Mouse (Mus musculus) intestine, embryonic 16.5 days (tissue): ENCODE measurements around the gene Hoxa11. TPM values are rescaled to one million over a fixed set of nuclear protein-coding genes. Genes with fewer than 3 reads are reported as not detected.

ENCODE experiments used
- ATAC-seq: fragments of 200-750 bp; cut with Nextera tagmentation; 2 replicates; pipeline ENCODE4 v1.8.0; 2017; ENCODE audit warnings: moderate TSS enrichment, moderate library complexity
- H3K27ac ChIP-seq: fragments of 300-500 bp; sonication (generic); 2 replicates; pipeline ENCODE4 v1.5.1; 2014; ENCODE audit warnings: mild to moderate bottlenecking, low read length
- H3K27me3 ChIP-seq: fragments of 300-500 bp; sonication (generic); replicated peaks from 2 replicates; pipeline ENCODE4 v1.6.1; 2014; ENCODE audit warnings: low read length, control low read depth, mixed read lengths; ENCODE audit not compliant: control insufficient read depth, insufficient read depth
- H3K36me3 ChIP-seq: fragments of 300-500 bp; sonication (generic); 2 replicates; pipeline ENCODE4 v1.6.1; 2014; ENCODE audit warnings: low read length, control low read depth; ENCODE audit not compliant: control insufficient read depth, insufficient read depth
- H3K4me1 ChIP-seq: fragments of 300-500 bp; sonication (generic); 2 replicates; pipeline ENCODE4 v1.6.1; 2014; ENCODE audit warnings: low read length, control low read depth, mixed read lengths; ENCODE audit not compliant: control insufficient read depth, insufficient read depth
- H3K4me2 ChIP-seq: fragments of 300-500 bp; sonication (generic); 2 replicates; pipeline ENCODE4 v1.6.1; 2014; ENCODE audit warnings: low read depth, low read length, control low read depth
- H3K4me3 ChIP-seq: fragments of 300-500 bp; sonication (generic); 2 replicates; pipeline ENCODE4 v1.5.1; 2014; ENCODE audit warnings: mild to moderate bottlenecking, low read length
- H3K9ac ChIP-seq: fragments of 300-500 bp; sonication (generic); 2 replicates; pipeline ENCODE4 v1.6.1; 2014; ENCODE audit warnings: low read depth, low read length
- H3K9me3 ChIP-seq: fragments of 300-500 bp; sonication (generic); 2 replicates; pipeline ENCODE4 v1.6.1; 2016; ENCODE audit warnings: low read length, control low read depth; ENCODE audit not compliant: control insufficient read depth
- WGBS: fragments of 180-500 bp; shearing (Covaris S2); extraction: QIAGEN DNeasy Blood & Tissue Kit; methylation state at CpG from one replicate; pipeline ENCODE4 v1.1.7; 2014; 5-methylcytosine and 5-hydroxymethylcytosine counted together
- polyA plus RNA-seq: library from polyadenylated mRNA; unstranded; fragments of >200 nt; fragmentation: Nextera tagmentation; extraction: Ambion mirVana; gene quantifications from 2 replicates; pipeline ENCODE4 v1.2.1, GENCODE M21; 2015

Hoxa11 gene
- polyA plus RNA-seq, 1 experiment from 2014 or later: 1.9 TPM

DNA sequence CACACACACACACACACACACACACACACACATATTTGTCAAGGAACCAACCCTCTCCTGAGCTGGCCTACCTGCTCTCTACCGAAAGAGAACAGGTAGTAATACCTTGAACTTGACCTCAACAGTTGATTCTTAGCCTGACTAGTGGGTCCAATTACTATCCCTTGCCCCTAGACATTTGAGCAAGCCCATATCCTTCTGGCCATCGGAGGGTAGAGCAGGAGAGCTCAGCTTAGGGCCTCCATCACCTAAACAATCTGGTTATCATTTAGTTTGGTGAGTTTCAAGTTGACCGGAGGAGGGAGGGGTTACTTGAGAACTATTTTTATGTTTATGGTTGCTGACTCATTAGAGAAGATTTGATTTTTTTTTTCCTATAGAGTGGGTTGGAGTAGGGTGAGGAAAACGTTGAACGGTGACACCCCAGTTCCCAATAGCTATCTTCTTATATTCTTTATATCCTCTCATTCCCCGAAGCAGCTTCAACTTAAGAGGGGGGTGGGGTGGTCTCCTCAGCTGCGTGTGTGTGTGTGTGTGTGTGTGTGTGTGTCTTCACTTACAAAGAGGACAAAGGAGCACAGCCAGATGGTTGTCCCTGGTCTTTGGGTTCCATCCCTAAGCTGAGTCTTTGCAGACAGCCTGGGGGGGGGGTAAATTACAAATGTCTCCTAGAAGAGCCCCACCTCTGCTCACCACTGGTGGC is 5.7 kb upstream of the Hoxa11 start:
- Histone ChIP-seq H3K27ac (no peak overlapping the region), H3K4me3 (no peak overlapping the region), H3K9me3 (no peaks in the 10 kb centered on the region), H3K4me2 (no peak overlapping the region), H3K27me3 (peaks cover 69% of the 10 kb centered on the region), H3K4me1 (no peaks in the 10 kb centered on the region), H3K36me3 (no peaks in the 10 kb centered on the region), H3K9ac (no peak overlapping the region)
- WGBS: 14% methylated on average over 7 of the region's 7 CpGs
- 0 out of 2 replicates have a peak, but pooled peaks have one; percentile 7 for ATAC-seq

DNA sequence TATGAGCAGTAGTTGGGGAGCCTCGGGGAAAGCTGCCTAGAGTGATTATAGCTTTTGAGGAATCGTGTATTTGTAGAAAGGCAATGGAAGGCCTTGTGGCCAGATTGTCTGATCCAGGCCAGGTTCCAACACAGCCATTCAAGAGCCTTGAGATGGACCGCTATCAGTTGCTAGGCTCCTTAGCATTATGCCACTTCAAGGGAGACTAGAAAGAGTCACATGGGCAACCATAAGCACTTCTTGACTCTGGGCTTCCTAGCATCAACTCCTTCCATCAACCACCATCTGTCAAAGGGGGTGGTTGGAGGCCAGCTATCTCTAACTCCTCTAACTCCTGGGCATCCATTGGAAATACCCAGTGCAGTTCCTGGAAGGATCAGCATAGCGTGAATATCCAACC is 4.2 kb upstream of the Hoxa11 start:
- H3K9me3 ChIP-seq: no peaks in the 10 kb centered on the region
- no peaks in the 10 kb centered on the region for H3K4me1 ChIP-seq
- no peak overlapping the region for H3K4me2 ChIP-seq
- peaks cover 77% of the 10 kb centered on the region for H3K27me3 ChIP-seq
- no peak overlapping the region for H3K9ac ChIP-seq
- 6% methylated on average over 4 of the region's 4 CpGs for WGBS
- no peak overlapping the region for H3K4me3 ChIP-seq
- no peaks in the 10 kb centered on the region for H3K36me3 ChIP-seq
- no peak for ATAC-seq
- H3K27ac ChIP-seq: no peak overlapping the region

DNA sequence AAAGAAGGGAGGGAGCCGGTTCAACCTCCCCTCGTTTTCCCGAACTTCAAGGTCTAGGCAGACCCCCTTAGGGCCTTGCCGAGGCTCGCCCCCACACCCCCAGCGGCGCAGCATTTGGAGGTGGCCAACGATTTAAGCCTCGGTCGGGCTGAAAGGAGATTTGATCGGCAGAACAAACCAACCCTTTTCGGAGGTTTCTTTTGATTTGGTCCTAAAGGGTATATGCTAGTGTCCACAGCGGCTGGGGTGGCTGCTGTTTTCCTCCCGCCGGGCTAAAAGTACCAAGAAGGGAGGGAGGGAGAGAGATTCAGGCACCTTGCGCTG is 3.8 kb upstream of the Hoxa11 start:
- Histone ChIP-seq H3K36me3 (no peaks in the 10 kb centered on the region), H3K9ac (no peak overlapping the region; the same call in 1 of the 2 replicates), H3K27ac (no peak overlapping the region), H3K4me2 (no peak overlapping the region), H3K4me3 (no peak overlapping the region), H3K9me3 (no peaks in the 10 kb centered on the region), H3K4me1 (no peaks in the 10 kb centered on the region), H3K27me3 (peaks cover 76% of the 10 kb centered on the region)
- ATAC-seq: no peak
- 2% methylated on average over 16 of the region's 16 CpGs for WGBS

DNA sequence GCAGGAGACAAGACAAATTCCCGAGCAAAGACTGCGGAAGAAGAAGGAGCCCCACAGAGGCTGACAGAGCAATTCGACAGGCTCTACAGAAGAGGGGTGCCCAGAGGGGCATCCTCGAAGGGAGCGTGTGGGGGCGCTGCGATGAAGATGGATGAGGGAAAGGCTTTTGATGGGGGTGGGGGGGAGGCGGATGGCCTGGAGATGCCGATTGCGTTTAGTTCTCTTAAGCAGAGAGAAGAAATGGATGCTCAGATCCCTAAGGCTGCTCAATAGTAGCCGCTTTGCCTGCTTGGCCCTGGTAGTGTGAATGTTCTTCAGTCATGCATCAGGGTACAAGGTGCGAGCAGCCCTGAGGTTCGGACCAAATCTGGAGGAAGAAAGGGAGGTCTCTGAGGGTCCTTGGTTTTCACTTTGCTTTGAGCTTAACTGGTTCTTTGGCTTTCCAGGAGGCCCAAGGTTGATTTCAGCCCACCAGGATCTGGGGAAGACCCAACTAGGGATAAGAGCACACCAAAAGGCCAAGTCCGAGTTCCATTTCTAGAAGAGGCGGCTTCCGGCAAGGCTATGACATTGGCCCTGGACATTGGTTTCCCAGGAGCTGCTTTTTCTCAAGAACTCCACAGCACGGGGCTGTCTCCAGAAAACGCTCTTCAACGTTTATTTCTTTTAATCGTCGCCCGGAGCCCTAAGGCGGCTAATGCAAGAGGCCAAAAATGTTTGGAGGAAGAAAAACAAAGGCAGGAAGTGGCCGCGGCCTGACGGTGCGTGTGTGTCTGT is 3.2 kb upstream of the Hoxa11 start:
- Histone ChIP-seq H3K4me3 (peak overlapping the region; percentile 4; the same call in 1 of the 2 replicates), H3K27me3 (peaks cover 75% of the 10 kb centered on the region), H3K9ac (no peak overlapping the region; the same call in 1 of the 2 replicates), H3K4me2 (no peak overlapping the region), H3K27ac (no peak overlapping the region), H3K36me3 (no peaks in the 10 kb centered on the region), H3K9me3 (no peaks in the 10 kb centered on the region), H3K4me1 (no peaks in the 10 kb centered on the region)
- no peak for ATAC-seq
- 2% methylated on average over 27 of the region's 27 CpGs for WGBS

DNA sequence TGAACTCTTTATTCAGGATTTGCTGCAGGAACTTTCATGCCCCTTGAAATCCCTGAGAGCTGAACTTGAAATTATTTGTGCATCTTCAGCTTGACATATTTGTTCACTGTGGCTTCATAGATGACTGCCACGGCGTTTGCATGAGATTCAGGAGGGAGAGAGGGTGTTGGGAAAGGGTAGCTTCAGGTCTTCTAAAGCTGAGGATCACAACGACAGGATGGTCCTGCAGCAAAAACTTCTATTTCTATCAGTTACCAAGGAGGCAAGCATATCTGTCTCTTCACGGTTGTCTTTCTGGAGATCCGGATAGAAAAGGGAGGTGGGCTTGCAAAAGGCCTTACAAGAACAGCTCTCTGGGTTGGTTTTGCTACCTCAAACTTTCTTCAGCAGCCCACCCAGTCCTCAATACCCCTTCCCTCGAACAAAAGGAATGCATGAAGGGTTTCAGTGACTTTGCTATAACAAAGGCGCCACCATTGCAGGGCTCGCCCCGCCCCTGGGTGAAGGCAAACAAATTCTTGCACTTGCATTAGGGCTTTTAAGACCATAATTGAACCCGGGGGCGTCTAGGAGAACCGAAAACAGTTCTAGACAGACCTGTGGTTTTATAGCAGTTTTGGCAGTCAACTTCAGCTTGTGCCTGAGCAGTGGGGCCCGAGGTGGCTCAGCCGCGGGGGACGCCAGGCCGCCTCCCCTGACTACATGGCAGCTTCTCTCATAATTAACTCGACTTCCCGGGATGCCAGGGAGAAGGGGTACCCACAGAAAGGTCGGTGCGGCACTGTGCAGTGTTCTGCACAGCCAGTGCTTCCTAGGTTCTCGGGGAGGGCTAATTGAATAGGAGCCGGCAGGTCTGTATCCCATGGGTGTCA is 2.4 kb upstream of the Hoxa11 start:
- no peak for ATAC-seq

DNA sequence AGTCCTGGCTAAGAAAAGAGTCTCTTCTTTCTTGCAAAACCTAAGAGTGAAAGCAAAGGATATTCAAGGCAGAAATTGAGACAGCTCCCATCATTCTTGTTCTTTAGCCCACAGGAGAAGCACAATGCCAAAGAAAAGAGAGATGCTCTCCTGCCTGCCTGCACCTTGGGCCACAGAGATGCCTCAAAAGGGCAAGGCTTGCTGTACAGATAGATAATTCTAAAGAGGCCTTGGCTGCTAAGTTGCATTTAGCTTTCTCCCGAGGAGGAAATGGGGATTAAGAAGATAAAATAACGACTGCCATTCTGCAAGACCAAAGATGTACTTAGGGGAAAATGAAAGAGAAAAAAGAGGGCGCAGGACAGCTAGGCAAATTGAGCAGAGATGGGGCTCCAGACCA is 1.3 kb upstream of the Hoxa11 start:
- Histone ChIP-seq H3K27ac (no peak overlapping the region), H3K4me3 (peak overlapping the region; percentile 39), H3K36me3 (no peaks in the 10 kb centered on the region), H3K27me3 (peaks cover 73% of the 10 kb centered on the region), H3K9me3 (no peaks in the 10 kb centered on the region), H3K9ac (peak overlapping the region; percentile 51; the same call in 1 of the 2 replicates), H3K4me2 (0 out of 2 replicates have a peak overlapping the region, but pooled peaks have one; percentile 6), H3K4me1 (no peaks in the 10 kb centered on the region)
- ATAC-seq: no peak
- WGBS: 6% methylated on average over 3 of the region's 3 CpGs

More for the DNA sequence above, 2.4 kb upstream of the Hoxa11 start:
- H3K4me2 ChIP-seq: no peak overlapping the region
- no peak overlapping the region for H3K9ac ChIP-seq
- H3K4me1 ChIP-seq: no peaks in the 10 kb centered on the region
- peak overlapping the region; percentile 4; the same call in 1 of the 2 replicates for H3K4me3 ChIP-seq
- no peaks in the 10 kb centered on the region for H3K36me3 ChIP-seq
- WGBS: 3% methylated on average over 23 of the region's 23 CpGs
- H3K27ac ChIP-seq: no peak overlapping the region
- H3K9me3 ChIP-seq: no peaks in the 10 kb centered on the region
- peaks cover 75% of the 10 kb centered on the region for H3K27me3 ChIP-seq

DNA sequence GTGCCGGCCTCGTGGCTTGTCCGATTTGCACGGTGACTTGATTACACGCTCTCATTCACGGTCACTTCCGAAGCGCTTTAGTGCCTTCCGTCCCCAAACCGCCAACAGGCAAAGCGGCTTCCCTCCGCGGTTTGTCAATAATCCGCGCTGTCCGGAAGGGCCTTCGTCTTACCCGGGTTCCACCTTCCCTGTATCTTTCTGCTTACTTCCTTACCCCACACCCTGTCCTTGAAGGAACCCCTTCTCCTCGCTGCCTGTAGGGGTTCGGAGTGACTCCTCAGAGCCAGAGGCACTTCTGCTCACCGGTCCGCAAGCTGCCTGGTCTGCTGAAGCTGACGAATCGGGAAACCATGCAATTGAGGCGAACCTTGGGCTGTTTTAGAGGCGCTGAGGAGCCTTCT is 793 bp upstream of the Hoxa11 start:
- Histone ChIP-seq H3K9me3 (no peaks in the 10 kb centered on the region), H3K9ac (peak overlapping the region; percentile 51), H3K36me3 (no peaks in the 10 kb centered on the region), H3K27me3 (peaks cover 73% of the 10 kb centered on the region), H3K27ac (no peak overlapping the region), H3K4me2 (0 out of 2 replicates have a peak overlapping the region, but pooled peaks have one; percentile 6), H3K4me3 (peak overlapping the region; percentile 39), H3K4me1 (no peaks in the 10 kb centered on the region)
- no peak for ATAC-seq
- WGBS: under 1% methylated on average over 26 of the region's 26 CpGs

DNA sequence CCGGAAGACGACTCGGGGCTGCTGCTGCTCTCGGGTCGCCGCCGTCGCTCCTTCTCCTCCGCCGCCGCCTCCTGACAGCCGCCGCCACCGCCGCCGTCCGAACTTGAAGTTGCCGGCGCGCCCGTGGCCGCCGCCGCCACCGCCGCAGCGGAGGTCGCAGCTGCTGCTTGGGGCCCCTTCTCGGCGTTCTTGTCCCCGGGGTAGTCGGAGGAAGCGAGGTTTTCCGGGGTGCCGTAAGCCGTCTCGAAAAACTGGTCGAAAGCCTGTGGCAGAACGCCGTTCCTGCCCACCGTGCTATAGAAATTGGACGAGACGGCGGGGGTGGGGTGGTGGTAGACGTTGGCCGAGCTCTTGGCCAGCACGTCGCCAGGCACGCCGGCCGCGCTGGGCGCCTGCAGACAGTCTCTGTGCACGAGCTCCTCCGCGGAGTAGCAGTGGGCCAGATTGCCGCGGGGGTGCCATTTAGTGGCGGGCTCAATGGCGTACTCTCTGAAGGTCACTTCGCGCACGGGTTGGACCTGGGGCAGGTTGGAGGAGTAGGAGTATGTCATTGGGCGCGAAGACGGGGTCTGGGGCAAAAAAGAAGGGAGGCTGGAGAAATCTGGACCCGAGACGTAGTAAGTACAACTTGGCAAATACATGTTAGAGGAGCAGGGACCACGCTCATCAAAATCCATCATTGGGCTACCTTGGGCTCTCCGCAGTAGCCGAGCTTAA is 412 bp downstream of the Hoxa11 start:
- WGBS: under 1% methylated on average over 69 of the region's 71 CpGs
- H3K9me3 ChIP-seq: no peaks in the 10 kb centered on the region
- no peaks in the 10 kb centered on the region for H3K36me3 ChIP-seq
- no peak for ATAC-seq
- H3K4me3 ChIP-seq: peak overlapping the region; percentile 39
- peaks cover 76% of the 10 kb centered on the region for H3K27me3 ChIP-seq
- no peak overlapping the region for H3K27ac ChIP-seq
- H3K4me2 ChIP-seq: no peak overlapping the region
- peak overlapping the region; percentile 45 for H3K9ac ChIP-seq
- H3K4me1 ChIP-seq: peaks cover 2% of the 10 kb centered on the region; the same call in 1 of the 2 replicates
